Mouse (Mus musculus) lung, embryonic 16.5 days (tissue): Measurements from ENCODE around the gene Tgds. TPM values are rescaled to one million over a fixed set of nuclear protein-coding genes. Genes with fewer than 3 reads are reported as not detected.

ENCODE experiments used
- ATAC-seq: fragments of 200-750 bp; cut with Nextera tagmentation; 2 replicates; pipeline ENCODE4 v1.8.0; 2017; ENCODE audit warnings: low read depth, mild to moderate bottlenecking, moderate library complexity
- H3K27ac ChIP-seq: fragments of 300-500 bp; sonication (generic); 2 replicates; pipeline ENCODE4 v1.5.1; 2014; ENCODE audit warnings: mild to moderate bottlenecking, control low read depth, low read length
- H3K27me3 ChIP-seq: fragments of 300-500 bp; sonication (generic); 2 replicates; pipeline ENCODE4 v1.6.1; 2014; ENCODE audit warnings: low read depth, low read length, mixed read lengths; ENCODE audit not compliant: control insufficient read depth, insufficient read depth
- H3K36me3 ChIP-seq: fragments of 300-500 bp; sonication (generic); 2 replicates; pipeline ENCODE4 v1.6.1; 2014; ENCODE audit warnings: low read length; ENCODE audit not compliant: control insufficient read depth, insufficient read depth
- H3K4me1 ChIP-seq: fragments of 300-500 bp; sonication (generic); replicated peaks from 2 replicates; pipeline ENCODE4 v1.6.1; 2014; ENCODE audit warnings: low read length, mixed read lengths; ENCODE audit not compliant: control insufficient read depth, insufficient read depth
- H3K4me2 ChIP-seq: fragments of 300-500 bp; sonication (generic); 2 replicates; pipeline ENCODE4 v1.6.1; 2014; ENCODE audit warnings: low read depth, low read length, control low read depth
- H3K4me3 ChIP-seq: fragments of 300-500 bp; sonication (generic); 2 replicates; pipeline ENCODE4 v1.5.1; 2014; ENCODE audit warnings: mild to moderate bottlenecking, low read length, control low read depth
- H3K9ac ChIP-seq: fragments of 300-500 bp; sonication (generic); 2 replicates; pipeline ENCODE4 v1.6.1; 2014; ENCODE audit warnings: low read length, control low read depth
- H3K9me3 ChIP-seq: fragments of 300-500 bp; sonication (generic); 2 replicates; pipeline ENCODE4 v1.6.1; 2016; ENCODE audit warnings: low read length; ENCODE audit not compliant: control insufficient read depth
- WGBS: fragments of 180-500 bp; shearing (Covaris S2); extraction: QIAGEN DNeasy Blood & Tissue Kit; methylation state at CpG from one replicate; pipeline ENCODE4 v1.1.7; 2014; 5-methylcytosine and 5-hydroxymethylcytosine counted together
- polyA plus RNA-seq: library from polyadenylated mRNA; unstranded; fragments of >200 nt; fragmentation: Nextera tagmentation; extraction: Ambion mirVana; gene quantifications from 2 replicates; pipeline ENCODE4 v1.2.1, GENCODE M21; 2015

Gene Tgds
- polyA plus RNA-seq, 1 experiment from 2014 or later, result 32.8 TPM

GRCm38 (mm10) chr14:118083851-118084250, 48.7 kb downstream of the Tgds start:
- Histone ChIP-seq H3K4me1 (no peaks in the 10 kb centered on the region), H3K4me3 (no peak overlapping the region), H3K36me3 (no peaks in the 10 kb centered on the region), H3K9me3 (no peaks in the 10 kb centered on the region), H3K27ac (no peak overlapping the region), H3K27me3 (no peaks in the 10 kb centered on the region; the same call in 1 of the 2 replicates), H3K9ac (no peak overlapping the region), H3K4me2 (no peak overlapping the region)
- 83% methylated on average over 6 of the region's 6 CpGs for WGBS
- ATAC-seq, result no peak

DNA sequence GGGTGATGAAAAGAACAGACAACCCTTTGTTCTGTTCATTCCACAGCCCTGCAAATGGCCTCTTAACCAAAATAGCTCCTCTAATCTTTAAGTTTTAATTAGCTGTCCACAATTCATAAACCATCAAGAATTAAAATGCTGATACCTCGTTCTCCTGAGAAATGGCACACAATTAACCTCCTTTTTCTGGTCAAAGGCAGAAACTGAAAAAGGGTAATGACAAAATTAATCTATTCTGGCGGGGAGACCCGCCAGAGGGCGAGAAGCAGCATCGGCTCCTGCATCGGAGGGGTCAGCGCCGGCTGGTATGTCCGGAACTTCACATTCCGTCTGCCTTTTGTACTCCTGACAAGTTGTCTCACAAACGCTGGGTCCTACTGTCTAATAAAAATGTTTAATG, 51.9 kb downstream of the Tgds start:
- H3K36me3 ChIP-seq, result no peaks in the 10 kb centered on the region
- ATAC-seq, result no peak
- H3K4me2 ChIP-seq, result no peak overlapping the region
- no peaks in the 10 kb centered on the region; the same call in 1 of the 2 replicates for H3K27me3 ChIP-seq
- no peak overlapping the region for H3K4me3 ChIP-seq
- no peak overlapping the region for H3K27ac ChIP-seq
- no peak overlapping the region for H3K9ac ChIP-seq
- H3K4me1 ChIP-seq, result no peaks in the 10 kb centered on the region
- 32% methylated on average over 11 of the region's 11 CpGs for whole genome bisulfite sequencing
- H3K9me3 ChIP-seq, result no peaks in the 10 kb centered on the region

- H3K4me3 ChIP-seq, result no peak overlapping the region
- H3K36me3 ChIP-seq, result no peaks in the 10 kb centered on the region
- H3K9me3 ChIP-seq, result no peaks in the 10 kb centered on the region
- H3K27me3 ChIP-seq, result no peaks in the 10 kb centered on the region
- no peaks in the 10 kb centered on the region for H3K4me1 ChIP-seq
- no peak overlapping the region for H3K9ac ChIP-seq
- ATAC-seq, result peak; percentile 77
- peak overlapping the region; percentile 47; the same call in 1 of the 2 replicates for H3K27ac ChIP-seq
- no peak overlapping the region for H3K4me2 ChIP-seq
- WGBS, result 55% methylated on average over 12 of the region's 12 CpGs
These were observed 62.5 kb downstream of the Tgds start for GRCm38 (mm10) chr14:118070100-118070499.

GRCm38 (mm10) chr14:118069439-118070079, 63.0 kb downstream of the Tgds start:
- H3K27me3 ChIP-seq, result no peaks in the 10 kb centered on the region
- peak overlapping the region; percentile 45; the same call in 1 of the 2 replicates for H3K27ac ChIP-seq

More at GRCm38 (mm10) chr14:118069439-118070079, 63.0 kb downstream of the Tgds start:
- Histone ChIP-seq H3K4me2 (no peak overlapping the region), H3K9me3 (no peaks in the 10 kb centered on the region), H3K4me3 (no peak overlapping the region), H3K4me1 (no peaks in the 10 kb centered on the region), H3K9ac (no peak overlapping the region), H3K36me3 (no peaks in the 10 kb centered on the region)
- WGBS, result 70% methylated on average over 12 of the region's 12 CpGs
- peak; percentile 67; the same call in 1 of the 2 replicates for ATAC-seq

Other genes starting within 250 kb of the Tgds start
- gene Dct, start 80.5 kb downstream of the Tgds start, polyA plus RNA-seq, result 0.70 and 0.79 TPM in 2 replicates
- 53.0 and 57.4 TPM in 2 replicates for gene Gpr180, start 4.4 kb upstream of the Tgds start, polyA plus RNA-seq
- gene Sox21, start 104.3 kb upstream of the Tgds start, polyA plus RNA-seq, result 0.18 and 0.24 TPM in 2 replicates
- not detected in 2 replicates for gene Gm9376, start 134.2 kb upstream of the Tgds start, polyA plus RNA-seq